Mouse (Mus musculus): ENCODE measurements at regions not wholly inside any gene's neighbourhood (a gene's known extent, or its start where the extent isn't known, plus 50 kb on each side); places are given as distances from the start of the nearest gene placed in this dataset.

DNA sequence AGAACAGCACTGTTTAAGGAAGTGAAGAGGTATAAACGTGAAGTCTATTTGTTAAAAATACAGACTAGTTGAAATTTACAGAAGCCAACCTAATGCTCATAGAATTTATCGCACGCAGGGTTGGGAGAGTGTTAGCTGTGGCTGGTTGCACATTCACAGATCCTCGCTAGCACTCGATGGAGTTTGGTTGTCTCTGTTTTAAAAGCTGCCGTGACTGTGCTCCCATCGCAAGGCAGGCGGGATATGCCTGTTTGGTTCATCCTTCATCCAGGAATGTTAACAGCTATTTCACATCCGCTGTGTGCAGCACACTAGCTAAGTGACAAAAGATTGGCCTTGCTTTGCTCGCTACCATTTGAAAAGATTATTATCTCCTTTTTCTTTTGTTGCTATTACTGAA lies 162.9 kb upstream of the Nr4a3 start:
- peak; percentile 5 to 13 for DNase-seq

DNA sequence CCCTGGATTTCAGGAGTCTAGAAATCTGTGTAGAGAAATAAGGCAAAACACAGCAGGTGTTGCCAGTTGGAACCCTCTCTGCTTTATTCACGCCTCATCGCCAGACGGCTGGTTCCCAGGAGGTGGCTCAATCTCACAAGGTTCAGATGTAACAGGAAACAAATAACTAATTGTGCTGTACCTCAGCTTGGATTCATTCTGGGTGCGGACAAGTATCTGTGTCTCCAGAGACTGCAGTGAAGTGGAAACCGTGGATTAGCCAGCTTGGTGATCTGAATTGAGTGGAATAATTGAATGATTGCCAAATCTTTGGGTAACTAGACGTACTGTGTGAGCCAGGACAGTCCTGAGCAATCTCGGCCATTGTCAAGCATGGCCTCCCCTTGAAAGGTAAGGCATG lies 145.4 kb upstream of the Nr4a3 start:
- DNase-seq: peak; percentile 22 to 45

DNA sequence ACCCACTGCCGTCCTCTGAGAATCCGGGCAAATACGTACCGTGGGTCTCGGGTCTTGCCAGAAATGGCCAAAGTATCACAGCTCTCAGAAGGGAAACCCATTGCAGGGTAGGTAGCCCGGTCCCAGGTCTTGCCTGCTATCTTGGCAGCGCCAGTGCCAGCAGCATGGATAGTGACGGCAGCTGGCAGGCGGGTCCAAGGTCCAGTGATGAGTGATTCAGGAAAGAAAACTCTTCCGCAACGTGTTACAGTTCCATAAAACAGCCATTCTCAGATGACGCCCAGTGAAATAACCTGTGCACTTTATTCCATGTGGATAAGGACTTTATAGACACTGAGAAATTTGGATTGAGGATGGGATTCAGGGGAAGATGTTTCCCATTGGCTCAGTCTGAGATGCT lies 142.2 kb upstream of the Nr4a3 start:
- peak in 1 of 2 experiments; percentile 6 for DNase-seq

DNA sequence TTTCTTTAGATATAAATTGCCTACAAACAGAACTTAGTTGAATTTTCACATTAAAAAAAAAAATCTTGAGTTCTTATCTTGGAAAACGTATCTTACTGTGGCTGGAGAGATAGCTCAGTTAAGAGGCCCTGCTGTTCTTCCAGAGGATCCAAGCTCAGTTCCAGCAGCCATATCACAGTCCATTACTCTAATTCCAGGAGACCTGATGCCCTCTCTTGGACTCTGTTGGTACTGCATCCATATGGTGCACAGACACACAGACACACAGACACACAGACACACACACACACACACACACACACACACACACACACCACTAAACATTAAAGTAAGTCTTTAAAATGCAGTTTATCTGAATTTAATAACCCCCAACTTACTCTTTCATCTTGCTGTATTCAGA lies 132.7 kb upstream of the Nr4a3 start:
- peak; percentile 15 to 22 for DNase-seq

DNA sequence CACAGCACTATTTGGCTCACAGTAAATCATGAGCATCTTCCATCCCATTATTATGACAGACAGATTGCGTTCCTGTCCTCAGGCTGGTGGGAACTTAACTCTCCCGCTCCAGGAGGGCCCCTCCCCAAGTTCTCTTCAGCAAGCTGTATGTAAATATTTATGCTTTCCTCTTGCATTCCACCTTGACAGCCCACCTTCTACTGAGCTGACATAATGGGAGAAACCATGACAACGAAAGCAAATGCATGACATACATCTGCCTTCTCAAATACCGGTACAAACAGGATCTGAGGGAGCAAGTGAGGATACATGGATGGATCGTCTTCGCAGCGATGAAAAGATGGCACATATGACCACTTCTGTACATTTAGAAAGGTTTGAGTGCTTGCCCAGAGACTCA lies 125.4 kb upstream of the Nr4a3 start:
- no peak for DNase-seq

DNA sequence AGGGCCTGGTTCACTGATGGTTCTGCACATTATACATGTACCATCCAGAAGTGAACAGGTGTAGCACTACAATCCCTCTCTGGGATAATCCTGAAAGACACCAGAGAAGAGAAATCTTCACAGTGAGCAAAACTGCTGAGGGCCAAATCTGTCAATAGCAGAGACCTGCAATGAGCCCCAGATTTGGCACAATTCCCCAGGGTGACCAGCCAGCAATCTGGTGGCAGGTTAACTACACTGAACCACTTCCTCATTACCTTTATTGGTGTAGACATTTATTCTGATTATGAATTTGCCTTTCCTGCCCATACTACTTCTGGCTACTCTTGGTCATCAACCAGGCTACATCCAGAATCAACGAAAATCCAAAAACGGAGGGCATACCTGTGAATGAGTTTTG lies 113.5 kb upstream of the Nr4a3 start:
- DNase-seq: peak; percentile 51 to 56

DNA sequence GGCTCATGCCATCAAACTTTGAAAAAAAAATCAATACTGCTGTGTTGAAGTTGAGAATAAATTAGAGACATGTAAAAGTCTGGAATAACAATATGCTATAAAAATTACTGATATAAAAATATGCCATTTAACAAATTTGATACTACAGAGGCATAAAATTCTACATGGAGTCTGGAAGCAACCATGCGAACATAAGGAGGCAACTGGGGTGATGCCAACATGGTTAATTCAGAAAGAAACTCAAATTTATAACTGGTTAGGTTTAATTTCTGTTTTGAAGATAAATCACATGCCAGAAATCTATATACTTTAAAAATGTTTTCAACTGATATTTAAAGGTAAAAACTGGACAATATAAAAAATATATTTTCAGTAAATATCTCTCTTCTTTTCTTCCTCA lies 111.4 kb upstream of the Nr4a3 start:
- DNase-seq: peak in 1 of 2 experiments; percentile 14

DNA sequence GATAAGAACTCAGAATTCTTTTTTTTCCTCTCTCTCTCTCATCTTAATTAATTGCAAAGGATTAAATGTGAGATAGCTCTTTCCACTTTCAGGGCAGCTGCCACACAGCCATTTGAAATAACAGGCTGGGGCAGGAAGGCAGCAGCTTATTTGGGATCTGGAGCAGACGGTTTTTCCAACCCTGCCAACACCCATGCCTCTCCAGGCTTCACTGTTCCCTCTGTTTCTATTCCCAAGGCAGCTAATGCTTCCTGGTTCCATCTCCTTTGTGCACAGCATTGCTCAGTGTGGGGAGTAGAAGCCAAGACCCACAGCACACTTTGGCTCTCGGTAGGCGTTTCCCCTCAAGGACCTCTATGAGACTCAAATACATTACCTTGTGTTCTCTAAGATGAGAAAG lies 109.4 kb upstream of the Nr4a3 start:
- no peak for DNase-seq

DNA sequence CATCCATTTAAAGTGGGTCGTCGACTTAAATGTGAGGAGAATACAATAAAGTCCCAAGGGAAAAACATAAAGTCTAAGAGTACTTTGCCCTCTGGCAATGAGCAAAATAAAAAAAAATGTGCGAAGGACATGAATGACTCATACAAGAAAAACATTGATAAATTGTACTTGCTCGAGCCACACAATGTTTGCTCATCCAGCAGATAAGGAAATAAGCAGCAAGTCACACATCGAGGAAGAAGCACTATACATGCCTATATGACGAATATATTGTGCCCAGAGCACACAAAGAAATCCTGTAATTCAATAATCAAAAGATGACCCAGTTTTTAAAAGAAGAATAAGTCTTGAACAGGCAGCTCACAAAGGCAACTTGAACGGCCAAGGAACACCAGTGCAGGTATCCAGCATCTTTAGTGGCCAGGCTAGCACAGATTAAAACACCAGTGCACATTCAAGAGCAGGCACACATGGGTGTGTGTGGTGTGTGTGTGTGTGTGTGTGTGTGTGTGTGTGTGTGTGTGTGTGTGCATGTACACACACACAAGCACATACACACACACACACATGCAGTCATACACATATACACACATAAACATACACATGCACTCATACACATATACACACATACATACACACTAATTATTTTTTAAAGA lies 108.4 kb upstream of the Nr4a3 start:
- no peak for DNase-seq

DNA sequence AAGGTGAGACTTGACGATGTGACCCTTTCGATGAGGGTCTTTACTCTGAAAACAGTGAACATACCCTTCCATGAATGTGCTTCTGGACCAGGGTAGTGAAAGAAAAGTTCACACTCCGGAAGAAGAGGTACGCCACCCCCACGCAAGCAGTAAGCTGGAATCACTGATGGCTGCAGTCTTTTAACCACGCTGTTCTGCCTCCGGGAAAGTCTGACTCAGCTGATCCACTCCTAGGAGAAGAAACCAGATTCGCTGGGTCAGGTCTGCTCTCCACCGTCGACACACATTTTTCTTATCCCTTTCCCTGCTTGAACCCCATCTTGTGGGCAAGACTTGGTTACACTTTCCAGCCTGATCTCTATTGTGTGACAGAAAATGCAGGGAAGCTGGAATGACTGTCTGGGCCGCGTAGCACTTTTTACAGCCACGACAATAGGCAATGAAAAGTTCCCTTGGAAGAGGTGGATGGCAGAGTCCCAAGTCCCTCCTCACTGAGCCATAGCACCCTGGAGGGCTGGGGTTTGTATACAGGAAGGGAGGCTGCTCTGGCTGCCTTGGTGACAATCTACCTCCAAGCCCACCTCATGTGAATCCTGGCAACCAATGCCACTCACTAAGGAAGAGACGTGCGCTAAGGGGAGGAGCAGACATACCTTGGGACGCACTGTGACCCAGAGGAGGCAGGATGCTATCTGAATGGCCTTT lies 96.9 kb upstream of the Nr4a3 start:
- peak; percentile 12 to 22 for DNase-seq

DNA sequence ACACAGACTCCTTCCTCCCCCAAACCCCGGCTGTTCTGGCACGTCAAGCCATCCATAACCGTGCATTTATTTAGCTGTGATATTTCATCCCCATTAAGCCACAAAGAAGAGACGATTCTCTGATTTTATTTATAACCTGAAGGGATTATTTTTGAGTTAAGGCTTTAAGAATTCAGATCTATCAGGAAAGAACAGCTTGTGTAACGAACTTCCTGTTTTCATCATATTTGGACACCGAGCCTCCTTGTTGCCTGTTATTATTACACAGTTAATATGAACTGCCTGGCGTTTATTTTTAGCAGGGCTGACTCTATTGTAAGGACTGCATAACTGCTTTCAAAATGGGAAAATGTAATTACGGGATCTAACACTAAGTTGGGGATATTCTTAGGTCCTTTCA lies 96.2 kb upstream of the Nr4a3 start:
- no peak for DNase-seq

DNA sequence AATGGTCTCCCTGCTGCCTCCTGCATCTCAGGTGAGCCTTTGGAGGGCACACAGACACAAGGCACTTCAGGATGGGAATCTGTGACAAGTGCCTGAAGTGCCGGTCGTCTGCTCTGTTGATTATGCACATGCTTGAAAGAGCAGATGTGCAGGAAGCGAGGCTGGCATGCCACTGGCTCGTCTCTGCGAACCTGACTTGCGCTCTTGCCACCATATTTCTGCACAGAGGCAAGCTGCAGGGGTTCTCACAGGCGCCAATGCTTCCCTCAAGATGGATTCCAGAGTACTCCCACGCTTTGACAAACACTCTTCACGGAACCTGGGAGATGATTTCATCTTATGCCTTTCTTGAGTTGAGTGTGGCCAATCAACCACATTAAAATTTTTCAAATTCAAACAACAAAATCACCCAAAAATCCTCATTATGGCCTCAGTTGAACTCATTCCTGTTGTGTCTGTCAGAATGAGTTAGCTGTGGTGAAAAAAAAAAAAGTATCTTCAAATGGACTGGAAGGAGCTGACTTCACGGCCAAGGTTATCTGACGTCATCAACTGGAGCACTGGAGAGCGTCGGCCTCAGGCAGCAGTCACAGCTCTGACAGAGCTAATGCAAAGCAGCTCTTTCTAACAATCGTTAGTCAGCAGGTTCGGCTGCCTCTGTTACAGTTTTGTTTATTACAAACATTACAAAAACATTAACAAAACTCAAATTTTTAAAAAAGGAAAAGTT lies 90.2 kb upstream of the Nr4a3 start:
- peak; percentile 62 to 66 for DNase-seq

DNA sequence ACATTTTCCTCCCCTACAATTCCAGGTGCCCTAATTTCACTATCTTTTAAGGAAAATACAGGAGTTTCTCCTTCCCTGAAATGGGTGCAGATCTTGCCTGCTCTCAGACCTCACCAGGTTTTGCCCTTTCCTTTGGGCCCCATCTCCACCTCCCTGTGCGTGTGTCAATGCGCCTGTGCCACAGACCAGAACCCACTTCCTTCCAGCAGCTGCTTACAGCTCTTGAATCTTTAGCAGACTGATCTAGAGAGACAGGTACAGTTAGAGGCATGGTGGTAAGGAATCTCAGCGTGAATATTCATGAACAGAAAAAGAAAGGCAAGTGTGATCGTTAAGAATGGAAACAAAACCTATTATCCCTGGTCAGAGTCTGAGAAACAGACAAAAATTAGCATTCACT lies 80.3 kb upstream of the Nr4a3 start:
- DNase-seq: no peak

DNA sequence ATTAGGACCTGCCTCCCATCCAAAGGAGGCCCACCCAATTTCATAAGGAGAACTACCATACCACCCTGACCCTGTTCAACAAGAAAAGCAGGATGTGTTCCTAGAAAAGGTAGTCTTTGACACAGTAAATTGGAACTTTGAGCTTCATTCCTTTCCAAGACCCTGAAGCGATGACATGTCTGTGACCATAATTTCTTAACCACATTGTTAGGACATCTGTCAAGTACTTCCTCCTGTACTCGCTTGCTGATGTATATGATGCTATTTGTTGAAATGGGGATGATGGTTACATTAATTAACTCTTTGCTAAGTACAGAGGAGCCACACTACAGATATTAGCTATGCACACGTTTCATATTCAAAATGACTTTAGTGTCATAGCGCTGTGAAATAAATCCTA lies 73.1 kb upstream of the Nr4a3 start:
- no peak for DNase-seq

DNA sequence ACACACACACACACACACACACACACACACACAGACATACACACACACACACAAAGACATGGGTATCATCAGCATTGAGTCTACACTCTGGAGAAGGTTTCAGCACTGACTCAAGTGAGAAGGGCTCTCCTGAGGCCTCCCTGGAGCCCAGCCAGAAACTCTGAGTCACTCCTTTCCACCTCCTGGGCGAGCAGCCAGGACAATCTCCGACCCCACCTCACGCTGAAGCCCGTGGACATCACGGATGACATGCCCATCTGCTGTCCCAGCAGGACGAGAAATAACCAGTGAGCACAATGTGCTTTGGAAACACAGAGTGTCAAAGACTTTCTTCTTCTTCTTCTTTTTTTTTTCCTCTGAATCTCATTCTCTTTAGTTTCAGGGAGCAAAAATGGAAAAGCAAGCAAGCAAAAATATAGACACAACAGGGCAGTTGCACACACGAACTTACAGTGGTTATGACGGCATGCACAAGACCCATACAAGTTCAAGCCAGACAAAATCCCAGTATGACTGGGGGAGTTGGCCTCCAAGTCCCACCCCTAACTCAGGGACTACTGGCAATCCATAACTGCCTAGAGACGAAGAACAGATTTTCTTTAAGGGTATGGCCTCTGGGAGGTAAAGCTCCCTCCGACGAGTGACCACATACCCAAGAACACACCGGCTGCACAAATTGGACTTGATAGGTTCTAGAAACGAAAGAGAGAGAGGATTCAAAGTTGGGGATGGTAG lies 65.2 kb upstream of the Nr4a3 start:
- peak; percentile 100 for DNase-seq

Measured in cerebellum, postnatal 10 days (tissue).